Mouse (Mus musculus) olfactory bulb, adult 2 months (tissue): ENCODE measurements around the gene Klra1.

Source experiments
- CTCF ChIP-seq: fragments of 200-500 bp; IDR thresholded peaks from 2 replicates; pipeline ENCODE4 v1.5.1; 2012; ENCODE audit warnings: low read depth, mild to moderate bottlenecking, low read length, moderate library complexity; ENCODE audit not compliant: insufficient read depth
- POLR2A ChIP-seq: fragments of 200-500 bp; IDR thresholded peaks from 2 replicates; pipeline ENCODE4 v1.6.1; 2012; ENCODE audit warnings: mild to moderate bottlenecking, low read depth, low read length, moderate library complexity; ENCODE audit not compliant: insufficient read depth

GRCm38 (mm10) chr6:130382375-130382774 is 4.3 kb downstream of the Klra1 start:
- TF ChIP-seq POLR2A (no peak), CTCF (no peak)
